Mouse (Mus musculus): ENCODE data around the gene Bsnd. TPM values are rescaled to one million over a fixed set of nuclear protein-coding genes. Genes with fewer than 3 reads are reported as not detected.

The Bsnd gene
- total RNA-seq, 2 experiments from 2014 or later, result not detected

DNA sequence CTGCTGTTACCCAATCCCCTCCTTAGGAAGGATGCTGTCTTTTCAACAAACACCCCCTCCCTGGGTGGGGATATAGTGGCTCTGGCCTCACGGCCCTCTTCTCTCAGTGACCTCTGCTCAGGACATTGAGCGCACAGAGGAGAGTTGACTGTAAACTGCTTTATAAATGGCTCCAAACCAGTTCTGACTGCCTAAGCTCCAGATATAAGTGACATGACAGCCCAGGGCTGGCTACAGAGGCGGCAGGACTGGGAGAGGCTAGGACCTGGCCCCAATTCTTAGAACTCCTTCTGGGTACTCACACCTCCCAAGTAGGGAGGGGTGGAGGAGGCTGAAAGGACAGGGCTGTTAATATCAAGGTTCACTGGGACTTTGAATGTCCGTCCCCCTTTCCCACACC is 1.5 kb downstream of the Bsnd start:
- intact Hi-C loops (cut with DNase I), result no loop called here
- DNase-seq (ENCODE audit: low spot score in 2 of 2), result no peak

GRCm38 (mm10) chr4:106483831-106484230 is 8.3 kb downstream of the Bsnd start:
- intact Hi-C loops (cut with DNase I), result no loop called here
- DNase-seq (ENCODE audit: low spot score in 2 of 2), result no peak

GRCm38 (mm10) chr4:106483215-106483727 is 8.8 kb downstream of the Bsnd start:
- no peak for DNase-seq (ENCODE audit: low spot score in 2 of 2)
- intact Hi-C loops (cut with DNase I), result no loop called here

DNA sequence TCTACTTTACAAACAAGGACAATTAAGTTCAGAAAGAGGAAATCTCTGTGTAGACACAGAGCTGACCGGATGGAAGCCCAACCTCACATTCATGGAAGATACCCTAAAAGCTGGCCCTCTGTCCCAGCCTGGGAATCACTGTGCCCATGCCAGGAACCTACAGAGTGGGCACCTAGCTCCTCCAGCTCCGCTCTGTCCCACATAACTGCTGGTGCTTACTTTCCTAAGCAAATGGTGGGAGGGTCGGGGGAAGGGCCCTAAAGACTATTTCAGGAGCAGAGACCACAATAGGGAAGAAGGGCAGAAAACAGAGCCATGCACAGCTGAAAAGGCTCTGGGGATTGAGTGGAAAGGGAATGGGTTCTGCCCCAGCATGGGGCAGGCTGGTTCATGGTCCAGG is 11.5 kb downstream of the Bsnd start:
- intact Hi-C loops (cut with DNase I), result no loop called here
- no peak for DNase-seq (ENCODE audit: low spot score in 2 of 2)

GRCm38 (mm10) chr4:106474241-106474640 is 17.8 kb downstream of the Bsnd start:
- peak; percentile 63 to 81 for DNase-seq (ENCODE audit: low spot score in 2 of 2)
- intact Hi-C loops (cut with DNase I), result loop anchor here (1.0 kb wide), 1 partner anchor 55 kb away; no protein-coding TSS in a partner anchor

DNA sequence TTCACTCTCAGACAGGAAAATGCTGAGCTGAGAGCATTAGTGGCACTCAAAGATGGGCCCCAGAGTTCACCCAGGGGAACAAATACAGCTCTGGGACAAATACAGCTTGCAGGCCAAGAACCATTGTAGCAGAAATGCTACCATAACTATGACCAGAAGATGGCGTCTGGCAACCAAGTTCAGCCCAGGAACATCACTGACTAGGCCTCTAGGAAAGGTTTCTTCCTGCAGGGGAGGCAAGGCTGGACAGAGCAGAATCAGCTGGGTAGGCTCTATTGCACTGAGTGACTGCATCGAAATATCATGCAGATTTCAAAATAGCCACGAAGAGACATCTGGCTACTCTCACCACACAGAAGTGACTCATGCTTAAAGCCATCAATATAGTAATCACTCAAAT is 19.7 kb downstream of the Bsnd start:
- intact Hi-C loops (cut with DNase I), result no loop called here
- DNase-seq (ENCODE audit: low spot score in 2 of 2), result peak; percentile 78 to 91

DNA sequence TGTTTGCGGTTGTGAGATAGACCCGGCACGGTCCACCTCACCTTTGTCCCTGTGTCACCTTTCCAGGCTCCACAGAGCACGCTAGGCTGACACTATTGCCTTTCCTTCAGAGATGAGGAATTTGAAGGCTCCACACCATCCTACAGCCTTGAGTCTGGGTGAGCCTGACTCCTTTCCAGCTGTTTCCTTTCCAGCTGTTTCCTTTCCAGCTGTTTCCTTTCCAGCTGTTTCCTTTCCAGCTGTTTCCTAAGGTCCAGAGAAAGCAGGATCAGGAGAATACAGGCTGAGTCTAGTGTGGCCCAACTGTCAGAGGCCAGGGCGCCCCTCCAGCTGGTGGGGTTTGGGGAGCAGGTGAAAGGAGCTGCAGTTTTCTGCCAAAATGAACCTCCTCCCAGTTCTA is 21.2 kb downstream of the Bsnd start:
- intact Hi-C loops (cut with DNase I), result no loop called here
- no peak for DNase-seq (ENCODE audit: low spot score in 2 of 2)

- intact Hi-C loops (cut with DNase I), result no loop called here
- no peak for DNase-seq (ENCODE audit: low spot score in 2 of 2)
Observed at GRCm38 (mm10) chr4:106467420-106468110, 24.5 kb downstream of the Bsnd start.

DNA sequence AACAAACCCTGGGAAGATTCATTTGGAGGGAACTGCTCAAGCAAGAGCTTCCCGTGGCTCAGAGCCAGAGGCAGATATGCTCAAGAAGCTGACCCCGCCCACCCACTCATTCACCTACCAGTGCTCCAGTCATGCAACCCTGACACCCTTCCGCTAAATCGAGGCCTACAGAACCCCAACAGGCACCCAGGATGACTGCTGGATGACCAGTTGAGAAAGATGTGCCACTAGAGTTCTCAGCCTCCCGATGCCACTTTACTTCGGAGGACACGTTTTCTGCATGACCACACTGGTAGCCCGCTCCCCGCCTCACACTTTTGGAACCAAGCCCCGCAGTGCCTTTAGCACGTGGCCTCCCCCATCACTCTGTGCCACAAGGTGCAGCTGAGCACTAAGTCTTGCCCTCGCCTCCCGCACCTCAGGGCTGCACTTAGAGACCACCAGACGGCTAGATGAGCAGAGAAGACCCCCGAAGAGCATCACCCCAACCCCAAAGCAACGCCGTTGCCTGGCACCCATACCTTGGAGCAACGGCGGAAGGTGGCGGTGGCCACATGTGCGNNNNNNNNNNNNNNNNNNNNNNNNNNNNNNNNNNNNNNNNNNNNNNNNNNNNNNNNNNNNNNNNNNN is 28.8 kb downstream of the Bsnd start:
- intact Hi-C loops (cut with DNase I), result no loop called here
- DNase-seq (ENCODE audit: low spot score in 2 of 2), result no peak

GRCm38 (mm10) chr4:106462524-106462923 is 29.6 kb downstream of the Bsnd start:
- intact Hi-C loops (cut with DNase I), result no loop called here
- no peak for DNase-seq (ENCODE audit: low spot score in 2 of 2)

DNA sequence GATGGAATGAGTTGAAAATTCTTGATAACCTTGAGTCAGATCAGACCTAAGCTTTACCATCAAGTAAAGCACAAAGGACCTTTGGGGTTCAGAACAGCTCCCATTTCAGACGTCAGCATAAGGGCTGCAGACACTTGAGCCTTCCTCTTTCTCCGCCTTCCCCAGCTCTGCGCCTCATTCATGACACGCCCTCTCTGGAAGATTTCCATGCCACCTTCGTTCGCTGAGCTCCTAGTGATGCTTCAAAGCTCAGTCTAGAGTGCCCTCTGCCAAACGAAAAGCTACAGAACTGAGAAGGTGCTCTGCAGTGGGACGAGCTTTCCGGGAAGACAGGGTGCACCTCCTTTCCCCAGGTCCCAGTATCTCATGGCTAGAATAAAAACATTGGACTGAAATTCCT is 30.1 kb downstream of the Bsnd start:
- DNase-seq (ENCODE audit: low spot score in 2 of 2), result no peak
- intact Hi-C loops (cut with DNase I), result no loop called here

DNA sequence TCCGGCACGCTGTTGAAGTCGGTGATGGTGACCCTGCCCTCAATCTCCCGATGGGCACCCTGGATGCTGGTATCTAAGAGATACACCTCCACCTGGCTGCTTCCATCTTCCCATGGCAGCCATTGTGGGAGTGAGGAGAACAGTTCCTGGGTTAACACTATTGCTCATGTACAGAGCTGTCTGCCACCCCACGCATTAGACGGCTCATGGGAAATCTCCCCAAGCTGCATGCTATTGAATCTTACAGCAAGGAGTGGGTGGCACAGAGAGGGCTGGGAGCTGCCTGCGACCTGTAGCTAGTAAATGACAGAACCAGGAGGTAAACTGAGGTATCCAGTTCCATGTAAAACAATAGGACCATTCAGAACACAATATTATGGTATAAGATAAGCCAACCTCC is 37.5 kb downstream of the Bsnd start:
- DNase-seq (ENCODE audit: low spot score in 2 of 2), result no peak
- intact Hi-C loops (cut with DNase I), result no loop called here

DNA sequence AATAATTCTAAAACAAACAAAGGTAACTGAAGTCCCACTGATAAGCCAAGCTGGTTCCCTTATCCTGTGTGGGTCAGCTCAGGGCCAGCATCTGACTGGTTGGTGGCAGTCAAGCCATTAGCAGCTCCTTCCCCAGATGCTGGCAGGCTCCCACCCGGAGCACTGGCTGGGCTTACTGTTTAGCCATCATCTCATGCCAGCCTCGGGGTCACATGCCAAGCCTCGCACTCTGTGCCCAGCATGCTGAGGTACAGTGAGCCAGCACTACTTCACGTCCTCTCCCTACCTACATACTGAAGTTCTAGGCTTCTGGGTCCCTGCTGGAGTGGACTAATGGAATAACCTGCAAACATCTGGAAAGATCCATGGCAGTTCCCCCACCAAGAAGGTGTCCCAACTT is 38.6 kb downstream of the Bsnd start:
- intact Hi-C loops (cut with DNase I), result no loop called here

GRCm38 (mm10) chr4:106453108-106453507 is 39.0 kb downstream of the Bsnd start:
- no peak for DNase-seq (ENCODE audit: low spot score in 2 of 2)
- intact Hi-C loops (cut with DNase I), result no loop called here

More for the DNA sequence above, 38.6 kb downstream of the Bsnd start:
- DNase-seq (ENCODE audit: low spot score in 2 of 2), result no peak

DNA sequence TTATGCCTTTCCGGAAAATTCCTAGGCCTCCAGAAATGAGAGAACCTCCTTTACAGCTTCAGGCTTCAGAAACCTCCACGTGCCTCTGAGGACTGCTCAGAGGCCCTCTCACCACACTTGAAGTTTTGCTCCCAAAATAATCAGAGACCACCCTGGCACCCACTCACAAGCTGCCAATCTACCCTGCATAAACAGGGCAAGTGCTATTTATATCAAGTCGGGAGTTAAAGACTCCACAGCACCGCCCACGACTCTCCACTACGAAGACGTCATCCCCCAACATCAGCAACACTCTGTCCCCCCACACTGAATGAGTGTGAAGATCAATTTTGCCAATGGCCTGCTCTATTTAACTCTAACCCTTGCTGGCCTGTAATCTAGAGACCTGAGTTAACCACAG is 39.7 kb downstream of the Bsnd start:
- intact Hi-C loops (cut with DNase I), result no loop called here
- DNase-seq (ENCODE audit: low spot score in 2 of 2), result peak in 1 of 2 experiments; percentile 77

- intact Hi-C loops (cut with DNase I), result no loop called here
- no peak for DNase-seq (ENCODE audit: low spot score in 2 of 2)
Observed at GRCm38 (mm10) chr4:106449306-106449705, 42.8 kb downstream of the Bsnd start.

- no peak for DNase-seq (ENCODE audit: low spot score in 2 of 2)
- intact Hi-C loops (cut with DNase I), result no loop called here
Observed at GRCm38 (mm10) chr4:106443182-106443581, 48.9 kb downstream of the Bsnd start.

GRCm38 (mm10) chr4:106438763-106439162 is 53.3 kb downstream of the Bsnd start:
- peak; percentile 26 to 77 for DNase-seq (ENCODE audit: low spot score in 2 of 2)
- intact Hi-C loops (cut with DNase I), result no loop called here

DNA sequence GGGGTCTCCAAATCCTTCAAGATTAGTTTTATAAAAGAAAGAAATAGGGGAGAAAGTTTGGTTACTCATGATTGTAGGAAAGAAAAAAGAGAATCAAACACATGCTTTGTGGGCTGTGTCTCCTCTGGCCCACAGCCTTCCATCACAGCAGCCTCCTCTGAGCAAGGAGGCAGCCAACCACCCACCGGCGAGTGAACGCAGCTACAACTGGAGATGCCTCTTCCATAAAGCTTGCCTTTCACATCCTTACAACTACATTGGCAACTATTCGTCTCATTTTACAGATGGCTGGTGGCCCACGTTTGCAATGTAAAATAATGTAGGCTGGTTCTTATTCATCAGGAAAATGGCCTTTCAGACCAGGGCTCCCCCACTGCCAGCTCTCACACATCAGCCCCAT is 54.9 kb downstream of the Bsnd start:
- intact Hi-C loops (cut with DNase I), result no loop called here

GRCm38 (mm10) chr4:106436475-106436874 is 55.6 kb downstream of the Bsnd start:
- peak in 1 of 2 experiments; percentile 51 for DNase-seq (ENCODE audit: low spot score in 2 of 2)
- intact Hi-C loops (cut with DNase I), result no loop called here

More for the DNA sequence above, 54.9 kb downstream of the Bsnd start:
- DNase-seq (ENCODE audit: low spot score in 2 of 2), result peak in 1 of 2 experiments; percentile 80

DNA sequence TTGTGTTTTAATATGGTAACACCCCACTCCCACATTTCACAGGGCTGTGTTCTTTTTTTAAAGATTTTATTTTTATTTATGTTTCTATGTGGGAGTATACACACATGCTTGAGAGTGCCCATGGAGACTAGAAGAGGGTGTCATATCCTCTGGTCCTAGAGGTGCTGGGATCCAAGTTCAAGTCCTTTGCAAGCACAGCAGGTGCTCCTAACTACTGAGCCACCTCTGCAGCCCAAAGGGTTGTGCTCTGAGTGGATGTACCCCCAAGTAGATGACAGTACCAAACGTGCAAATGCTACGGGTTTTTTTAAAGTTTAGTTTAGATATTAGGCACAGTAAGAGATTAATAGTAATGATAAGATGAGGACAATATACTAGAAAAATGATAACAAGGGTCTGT is 56.7 kb downstream of the Bsnd start:
- intact Hi-C loops (cut with DNase I), result no loop called here
- no peak for DNase-seq (ENCODE audit: low spot score in 2 of 2)
